Mouse (Mus musculus) liver, embryonic 15.5 days (tissue): ENCODE results near the gene Cdr2. TPM values are rescaled to one million over a fixed set of nuclear protein-coding genes. Genes with fewer than 3 reads are reported as not detected.
A peak's percentile ranks its signal among the peaks of the same experiment; 100 is the strongest.
"Not testable (repeated sequence)": the region's sequence is repeated elsewhere in the genome, so short reads cannot be mapped to it uniquely, and the experiment has no call there.

Source experiments
- ATAC-seq: fragments of 200-750 bp; cut with Nextera tagmentation; 2 replicates; pipeline ENCODE4 v1.8.0; 2017; ENCODE audit warnings: moderate number of reproducible peaks, mild to moderate bottlenecking, moderate library complexity; ENCODE audit not compliant: insufficient read depth
- H3K27ac ChIP-seq: fragments of 300-500 bp; sonication (generic); replicated peaks from 2 replicates; pipeline ENCODE4 v1.5.1; 2015; ENCODE audit warnings: mild to moderate bottlenecking, inconsistent platforms
- H3K27me3 ChIP-seq: fragments of 300-500 bp; sonication (generic); 2 replicates; pipeline ENCODE4 v1.6.1; 2015; ENCODE audit warnings: mild to moderate bottlenecking, inconsistent platforms
- H3K36me3 ChIP-seq: fragments of 300-500 bp; sonication (generic); replicated peaks from 2 replicates; pipeline ENCODE4 v1.6.1; 2015; ENCODE audit warnings: moderate library complexity, mild to moderate bottlenecking, inconsistent platforms
- H3K4me1 ChIP-seq: fragments of 300-500 bp; sonication (generic); replicated peaks from 2 replicates; pipeline ENCODE4 v1.6.1; 2015; ENCODE audit warnings: inconsistent platforms
- H3K4me2 ChIP-seq: fragments of 300-500 bp; sonication (generic); 2 replicates; pipeline ENCODE4 v1.6.1; 2015; ENCODE audit warnings: moderate library complexity, mild to moderate bottlenecking, inconsistent platforms
- H3K4me3 ChIP-seq: fragments of 300-500 bp; sonication (generic); replicated peaks from 2 replicates; pipeline ENCODE4 v1.5.1; 2015; ENCODE audit warnings: mild to moderate bottlenecking, inconsistent platforms
- H3K9ac ChIP-seq: fragments of 300-500 bp; sonication (generic); 2 replicates; pipeline ENCODE4 v1.6.1; 2015; ENCODE audit warnings: moderate library complexity, mild to moderate bottlenecking, inconsistent platforms
- H3K9me3 ChIP-seq: fragments of 300-500 bp; sonication (generic); replicated peaks from 2 replicates; pipeline ENCODE4 v1.6.1; 2016; ENCODE audit warnings: inconsistent platforms
- WGBS: fragments of 180-500 bp; shearing (Covaris S2); methylation state at CpG from one replicate; pipeline ENCODE4 v1.1.7; 2015; ENCODE audit warnings: mixed read lengths; ENCODE audit not compliant: insufficient replicate concordance; 5-methylcytosine and 5-hydroxymethylcytosine counted together
- polyA plus RNA-seq: library from polyadenylated mRNA; unstranded; fragments of >200 nt; fragmentation: Nextera tagmentation; extraction: Ambion mirVana; gene quantifications from 2 replicates; pipeline ENCODE4 v1.2.1, GENCODE M21; 2015

Cdr2 gene
- polyA plus RNA-seq, 1 experiment from 2014 or later: 48.6 TPM

DNA sequence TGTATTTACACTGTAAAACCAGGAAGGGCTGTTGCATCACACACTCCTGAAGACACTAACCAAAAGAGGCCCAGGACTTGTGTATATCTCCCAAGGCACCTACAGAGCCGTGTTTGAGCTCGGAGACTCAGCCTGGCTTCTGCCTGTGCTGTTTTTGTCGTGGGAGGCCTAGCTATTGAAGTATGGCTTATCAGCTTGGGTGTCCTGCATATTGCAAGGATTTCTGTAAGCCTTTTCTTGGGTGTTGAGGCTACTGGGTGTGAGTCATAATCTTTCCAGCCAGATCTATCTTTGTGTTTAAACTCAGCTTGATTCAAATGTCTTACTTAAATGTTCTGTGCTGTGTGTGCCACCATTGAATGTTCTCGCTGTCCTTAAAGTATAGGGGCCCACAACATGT is 45.6 kb downstream of the Cdr2 start:
- Histone ChIP-seq H3K27ac (no peak overlapping the region), H3K9ac (no peak overlapping the region), H3K27me3 (no peaks in the 10 kb centered on the region), H3K4me3 (no peak overlapping the region), H3K9me3 (no peaks in the 10 kb centered on the region), H3K36me3 (peaks cover 95% of the 10 kb centered on the region), H3K4me2 (no peak overlapping the region), H3K4me1 (peaks cover 18% of the 10 kb centered on the region)
- no peak for ATAC-seq
- WGBS: 66% methylated on average over 4 of the region's 4 CpGs

DNA sequence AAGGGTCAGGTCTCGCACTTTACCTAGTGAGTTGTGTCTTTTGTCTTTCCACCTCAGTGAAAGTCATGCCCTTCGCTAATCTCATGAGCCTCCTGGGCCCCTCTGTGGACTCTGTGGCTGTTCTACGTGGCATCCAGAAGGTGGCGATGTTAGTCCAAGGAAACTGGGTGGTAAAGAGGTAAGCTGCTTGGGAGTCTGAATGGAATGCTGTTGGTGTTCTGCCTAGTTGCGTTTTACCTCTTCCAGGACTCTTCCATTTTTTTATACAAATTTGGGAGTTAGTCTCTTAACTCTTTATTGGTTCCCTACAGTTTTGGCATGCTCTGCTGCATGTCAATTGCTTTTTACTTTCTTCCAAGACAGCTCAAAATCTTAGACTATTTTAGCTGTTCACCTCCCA is 47.4 kb downstream of the Cdr2 start:
- Histone ChIP-seq H3K27ac (no peak overlapping the region), H3K27me3 (no peaks in the 10 kb centered on the region), H3K9me3 (no peaks in the 10 kb centered on the region), H3K4me2 (no peak overlapping the region), H3K36me3 (peaks cover 95% of the 10 kb centered on the region), H3K4me1 (peaks cover 18% of the 10 kb centered on the region), H3K4me3 (no peak overlapping the region), H3K9ac (no peak overlapping the region)
- 40% methylated on average over 5 of the region's 5 CpGs for WGBS
- peak; percentile 50; the same call in 1 of the 2 replicates for ATAC-seq

DNA sequence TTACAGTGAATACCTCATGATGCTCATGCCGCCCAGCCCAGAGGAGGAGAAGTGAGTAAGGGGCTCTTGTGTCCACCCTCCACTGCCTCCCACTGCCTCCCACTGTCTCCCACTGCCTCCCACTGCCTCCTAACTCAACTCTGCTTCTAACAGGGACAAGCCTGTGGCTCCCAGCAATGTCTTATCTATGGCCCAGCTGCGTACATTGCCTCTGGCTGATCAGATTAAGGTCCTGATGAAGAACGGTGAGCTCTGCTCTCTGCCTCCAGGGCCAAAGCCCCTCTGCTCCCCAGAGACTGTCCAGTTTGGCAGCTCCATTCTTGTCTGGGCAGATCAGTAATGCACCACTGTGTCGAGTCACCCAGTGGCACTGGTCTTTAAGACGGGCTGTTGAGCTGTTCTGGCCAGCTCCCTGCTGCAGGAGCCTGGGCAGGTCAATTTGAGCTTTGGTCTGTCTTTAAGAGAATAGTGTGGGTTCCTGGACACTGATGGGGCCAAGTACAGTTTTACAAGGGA is 48.4 kb downstream of the Cdr2 start:
- Histone ChIP-seq H3K4me2 (peak overlapping the region; percentile 29; the same call in 1 of the 2 replicates), H3K4me1 (peaks cover 18% of the 10 kb centered on the region), H3K4me3 (no peak overlapping the region), H3K9ac (peak overlapping the region; percentile 15; the same call in 1 of the 2 replicates), H3K27me3 (no peaks in the 10 kb centered on the region), H3K27ac (peak overlapping the region; percentile 53), H3K36me3 (peaks cover 95% of the 10 kb centered on the region), H3K9me3 (no peaks in the 10 kb centered on the region)
- ATAC-seq: peak; percentile 74
- 58% methylated on average over 5 of the region's 5 CpGs for WGBS

DNA sequence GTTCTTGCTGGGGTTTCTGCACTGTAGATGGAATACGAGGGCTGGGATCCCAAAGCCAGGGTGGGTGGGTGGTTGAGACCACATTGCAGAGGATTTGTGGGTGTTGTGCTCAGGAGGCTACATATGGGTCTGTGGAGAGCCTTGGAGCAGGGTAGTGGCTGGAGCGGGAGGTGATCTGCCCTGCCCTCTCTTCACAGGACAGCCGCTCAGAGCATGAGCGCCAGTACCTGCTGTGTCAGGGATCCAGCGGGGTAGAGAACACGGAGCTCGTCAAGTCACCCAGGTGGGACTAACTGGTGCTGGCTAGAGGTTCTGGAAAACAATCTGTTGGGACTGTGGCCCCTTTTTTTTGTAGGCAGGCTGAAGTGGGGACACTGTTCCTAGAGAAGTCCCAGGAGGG is 49.0 kb downstream of the Cdr2 start:
- no peak overlapping the region for H3K4me3 ChIP-seq
- WGBS: 83% methylated on average over 7 of the region's 7 CpGs
- H3K36me3 ChIP-seq: peaks cover 95% of the 10 kb centered on the region
- H3K9ac ChIP-seq: no peak overlapping the region
- H3K4me2 ChIP-seq: no peak overlapping the region
- H3K9me3 ChIP-seq: no peaks in the 10 kb centered on the region
- H3K4me1 ChIP-seq: peaks cover 18% of the 10 kb centered on the region
- no peaks in the 10 kb centered on the region for H3K27me3 ChIP-seq
- H3K27ac ChIP-seq: peak overlapping the region; percentile 53
- no peak for ATAC-seq

DNA sequence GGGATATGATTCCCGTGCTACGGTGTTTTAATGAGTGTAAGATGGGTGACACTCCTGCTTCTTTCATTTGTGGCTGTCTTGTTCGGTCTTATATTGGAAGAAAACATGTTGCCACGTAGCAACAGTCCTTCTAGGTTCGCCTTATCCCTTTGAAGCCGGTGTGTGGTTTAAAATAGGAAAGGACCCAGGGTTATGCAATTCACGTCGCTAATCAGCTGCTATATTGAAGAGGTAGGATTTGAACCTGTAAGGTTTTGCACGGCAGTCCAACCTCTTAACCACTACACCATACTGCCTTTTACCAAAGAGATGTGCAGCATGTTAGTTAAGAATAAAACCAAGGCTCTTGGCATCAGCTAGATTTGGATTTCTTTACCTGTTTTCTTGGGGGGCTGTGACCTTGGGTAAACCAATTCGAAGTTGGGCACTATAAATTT is 63.6 kb downstream of the Cdr2 start:
- Histone ChIP-seq H3K4me2 (peak overlapping the region; percentile 98), H3K27me3 (no peaks in the 10 kb centered on the region), H3K9me3 (no peaks in the 10 kb centered on the region), H3K36me3 (peaks cover 9% of the 10 kb centered on the region; the same call in 1 of the 2 replicates), H3K4me1 (peaks cover 41% of the 10 kb centered on the region), H3K9ac (peak overlapping the region; percentile 88), H3K27ac (peak overlapping the region; percentile 90), H3K4me3 (peak overlapping the region; percentile 96)
- peak; percentile 68 for ATAC-seq
- 5% methylated on average over 10 of the region's 10 CpGs for WGBS

DNA sequence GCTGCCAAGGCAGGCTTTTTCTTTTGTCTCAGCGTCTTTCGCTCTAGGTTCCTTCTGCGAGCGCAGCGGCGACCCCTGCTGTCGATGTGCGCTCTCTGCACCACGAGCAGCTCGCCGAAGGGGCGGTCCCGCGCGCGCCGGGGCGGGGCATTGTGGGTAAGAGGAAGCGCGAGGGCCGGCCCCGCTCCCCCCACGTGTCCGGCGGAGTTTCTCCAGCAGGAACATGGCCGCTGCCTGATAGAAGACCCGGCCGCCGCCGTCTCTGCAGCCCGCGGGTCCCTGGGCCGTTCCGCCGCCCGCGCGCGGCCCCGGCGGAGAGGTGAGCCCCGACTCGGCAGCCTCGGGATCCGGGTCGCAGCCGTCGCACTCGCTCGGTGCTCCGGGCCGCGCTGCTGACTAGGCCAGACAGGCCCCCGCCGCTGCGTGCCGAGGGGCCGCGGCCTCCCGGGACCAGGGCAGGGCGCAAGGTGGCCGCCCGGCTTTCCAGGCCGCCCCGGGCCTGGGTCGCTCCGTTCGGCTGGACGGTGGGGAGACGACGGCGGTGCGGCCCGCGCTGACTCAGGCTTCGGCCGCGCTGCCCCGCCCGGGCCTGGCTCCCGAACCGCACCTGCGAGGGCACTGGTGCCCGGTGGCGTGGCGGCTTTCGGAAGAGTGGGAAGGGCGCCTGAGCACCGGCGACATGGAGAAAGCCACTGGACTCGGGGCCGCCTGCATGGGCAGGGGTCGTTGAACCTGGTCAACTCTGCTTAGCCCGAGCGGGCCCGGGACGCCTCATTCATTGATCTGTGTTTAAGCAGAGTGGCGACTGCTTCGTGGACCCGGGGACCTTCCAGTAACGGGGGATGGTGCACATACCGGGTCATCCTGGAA is 64.3 kb downstream of the Cdr2 start, which contains the start of gene Polr3e:
Polr3e (plus strand) TSS at position 153 of the 870 bp plus-strand sequence.
- Histone ChIP-seq H3K4me3 (peak within 1 kb of the TSS; percentile 96), H3K36me3 (peaks cover 3% of the 10 kb centered on the region; the same call in 1 of the 2 replicates), H3K4me2 (peak within 1 kb of the TSS; percentile 98), H3K9ac (peak within 1 kb of the TSS; percentile 88), H3K4me1 (peaks cover 37% of the 10 kb centered on the region), H3K9me3 (no peaks in the 10 kb centered on the region), H3K27me3 (no peaks in the 10 kb centered on the region), H3K27ac (peak within 1 kb of the TSS; percentile 90)
- ATAC-seq: peak; percentile 87
- WGBS: under 1% methylated on average over 102 of the region's 102 CpGs

DNA sequence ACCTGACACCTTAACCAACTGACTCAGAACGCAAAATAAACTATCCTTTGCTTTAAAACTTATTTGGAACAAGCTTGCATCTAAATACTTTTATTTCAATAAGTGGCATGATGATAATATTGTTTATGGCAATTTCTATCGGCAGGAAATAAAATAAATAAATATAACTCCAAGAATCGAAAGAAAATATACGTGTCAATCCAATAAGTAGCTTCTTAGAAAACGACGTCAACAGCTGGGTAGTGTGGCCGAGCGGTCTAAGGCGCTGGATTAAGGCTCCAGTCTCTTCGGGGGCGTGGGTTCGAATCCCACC is 64.9 kb downstream of the Cdr2 start:
- Histone ChIP-seq H3K4me3 (peak overlapping the region; percentile 96), H3K27ac (peak overlapping the region; percentile 38; the same call in 1 of the 2 replicates), H3K9ac (peak overlapping the region; percentile 50), H3K27me3 (no peaks in the 10 kb centered on the region), H3K4me2 (peak overlapping the region; percentile 98), H3K4me1 (peaks cover 37% of the 10 kb centered on the region), H3K36me3 (no peaks in the 10 kb centered on the region; the same call in 1 of the 2 replicates), H3K9me3 (no peaks in the 10 kb centered on the region)
- 4% methylated on average over 12 of the region's 12 CpGs for WGBS
- peak; percentile 84; the same call in 1 of the 2 replicates for ATAC-seq

DNA sequence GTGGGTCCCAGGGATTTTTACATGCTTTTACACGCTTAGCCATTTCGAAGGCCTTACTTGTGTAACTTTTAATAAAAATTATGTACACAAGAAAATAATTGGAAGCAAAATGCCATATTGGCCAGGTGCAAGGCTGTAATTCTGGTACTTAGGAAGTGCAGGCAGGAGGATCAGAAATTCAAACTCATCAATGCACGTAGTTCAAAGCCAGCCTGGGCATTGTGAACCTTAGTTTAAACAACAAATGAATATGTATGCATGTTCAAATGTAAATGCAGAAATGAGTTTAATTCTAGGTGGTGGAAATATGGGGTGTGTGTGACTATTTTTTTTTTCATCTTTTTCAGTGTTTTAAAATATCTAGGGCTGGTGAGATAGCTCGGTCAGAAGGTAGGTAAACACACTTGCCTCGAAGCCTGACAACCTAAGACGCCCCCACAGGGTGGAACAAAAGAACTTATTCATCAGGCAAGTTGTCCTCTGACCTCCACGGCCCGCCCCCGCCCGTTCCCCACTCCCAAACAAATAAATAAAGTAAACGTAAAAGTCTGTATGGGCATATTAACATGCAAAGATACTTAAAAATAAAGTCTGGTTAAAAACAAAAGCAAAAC is 65.7 kb downstream of the Cdr2 start:
- Histone ChIP-seq H3K27me3 (no peaks in the 10 kb centered on the region), H3K4me1 (peaks cover 37% of the 10 kb centered on the region), H3K27ac (0 out of 2 replicates have a peak overlapping the region, but pooled peaks have one; percentile 20), H3K4me2 (peak overlapping the region; percentile 98), H3K9ac (no peak overlapping the region), H3K9me3 (no peaks in the 10 kb centered on the region), H3K4me3 (peak overlapping the region; percentile 96), H3K36me3 (no peaks in the 10 kb centered on the region; the same call in 1 of the 2 replicates)
- no peak for ATAC-seq
- 29% methylated on average over 11 of the region's 11 CpGs for WGBS

DNA sequence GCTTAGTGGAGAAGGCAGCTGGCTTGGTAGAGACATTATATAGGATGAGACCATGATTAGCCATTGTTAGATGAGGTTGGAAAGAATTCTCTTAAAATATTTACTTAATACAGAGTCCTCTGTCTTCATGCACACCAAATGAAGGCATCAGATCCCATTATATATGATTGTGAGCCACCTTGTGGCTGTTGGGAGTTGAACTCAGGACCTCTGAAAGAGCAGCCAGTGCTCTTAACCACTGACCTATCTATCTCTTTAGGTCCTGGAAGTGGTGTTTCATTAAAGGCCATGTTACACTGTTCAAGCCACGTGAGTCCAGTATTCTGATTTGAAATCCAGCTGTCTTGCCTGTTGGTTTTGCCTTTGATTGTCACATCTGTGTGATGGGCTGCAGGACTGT is 68.8 kb downstream of the Cdr2 start:
- ATAC-seq: no peak
- Histone ChIP-seq H3K9ac (no peak overlapping the region), H3K9me3 (no peaks in the 10 kb centered on the region), H3K27ac (no peak overlapping the region), H3K4me3 (no peak overlapping the region), H3K4me2 (no peak overlapping the region), H3K27me3 (no peaks in the 10 kb centered on the region), H3K4me1 (peaks cover 17% of the 10 kb centered on the region), H3K36me3 (no peaks in the 10 kb centered on the region)
- WGBS: 16% methylated on average over 1 of the region's 1 CpGs

DNA sequence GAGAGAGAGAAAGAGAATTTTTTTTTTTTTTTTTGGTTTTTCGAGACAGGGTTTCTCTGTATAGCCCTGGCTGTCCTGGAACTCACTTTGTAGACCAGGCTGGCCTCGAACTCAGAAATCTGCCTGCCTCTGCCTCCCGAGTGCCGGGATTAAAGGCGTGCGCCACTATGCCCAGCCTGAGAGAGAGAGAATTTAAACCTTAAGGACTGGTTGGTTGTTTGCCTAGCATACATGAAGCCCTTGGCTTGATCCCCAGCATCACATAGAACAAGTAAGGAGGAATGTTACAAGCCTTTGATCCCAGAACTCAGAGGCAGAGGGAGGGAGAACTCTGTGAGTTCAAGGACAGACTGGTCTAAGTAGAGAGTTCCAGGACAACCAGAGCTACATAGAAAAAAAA is 70.8 kb downstream of the Cdr2 start:
- not testable (repeated sequence) for ATAC-seq

DNA sequence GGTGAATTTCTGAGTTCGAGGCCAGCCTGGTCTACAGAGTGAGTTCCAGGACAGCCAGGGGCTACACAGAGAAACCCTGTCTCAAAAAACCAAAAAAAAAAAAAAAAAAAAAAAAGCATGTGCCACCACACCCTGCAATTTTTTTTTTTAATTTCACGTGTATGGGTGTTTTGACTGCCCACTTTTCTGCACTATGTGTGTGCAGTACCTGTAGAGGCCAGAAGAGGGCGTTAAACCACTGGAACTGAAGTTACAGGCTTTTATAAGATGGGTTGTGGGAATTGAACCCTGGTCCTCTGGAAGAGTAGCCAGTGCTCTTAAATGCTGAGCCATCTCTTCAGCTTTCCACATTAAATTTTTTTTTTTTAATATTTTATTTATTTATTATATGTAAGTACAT is 71.9 kb downstream of the Cdr2 start:
- H3K4me3 ChIP-seq, H3K4me1 ChIP-seq, H3K27me3 ChIP-seq, H3K27ac ChIP-seq, ATAC-seq, H3K9me3 ChIP-seq, H3K9ac ChIP-seq, H3K4me2 ChIP-seq: not testable (repeated sequence)
- 58% methylated on average over 3 of the region's 3 CpGs for WGBS
- peaks cover 13% of the 10 kb centered on the region for H3K36me3 ChIP-seq

More for the DNA sequence above, 70.8 kb downstream of the Cdr2 start:
- not testable (repeated sequence) for H3K27ac ChIP-seq, H3K4me1 ChIP-seq, H3K27me3 ChIP-seq, H3K4me2 ChIP-seq, H3K9me3 ChIP-seq, H3K4me3 ChIP-seq, H3K9ac ChIP-seq, H3K36me3 ChIP-seq
- 75% methylated on average over 6 of the region's 6 CpGs for whole genome bisulfite sequencing
